Mouse (Mus musculus): Measurements from ENCODE around the gene Evc.

GRCm38 (mm10) chr5:37244161-37244560 lies 92.5 kb downstream of the Evc start:
- TF ChIP-seq MAFK (IDR thresholded peaks at IDR 0.05; ENCODE audit: insufficient read depth, low read depth, low read length): no peak
- TF ChIP-seq CHD2 (IDR thresholded peaks at IDR 0.05; ENCODE audit: low read depth, low read length): no peak
- TF ChIP-seq ZC3H11A (IDR thresholded peaks at IDR 0.05; ENCODE audit: borderline replicate concordance, low read depth, low read length): no peak
- no peak for TF ChIP-seq ZNF384 (IDR thresholded peaks at IDR 0.05; ENCODE audit: low read depth, low read length)

Measured in ES-E14 (cell line).